Mouse (Mus musculus): Measurements from ENCODE around the gene Timm10.
"Not testable (repeated sequence)": the region's sequence is repeated elsewhere in the genome, so short reads cannot be mapped to it uniquely, and the experiment has no call there.

The Timm10 gene

GRCm38 (mm10) chr2:84826488-84827282 lies at the start of gene Timm10:
Gene Timm10 (plus strand): TSS chr2:84826997.
- peak; percentile 88 for DNase-seq

DNA sequence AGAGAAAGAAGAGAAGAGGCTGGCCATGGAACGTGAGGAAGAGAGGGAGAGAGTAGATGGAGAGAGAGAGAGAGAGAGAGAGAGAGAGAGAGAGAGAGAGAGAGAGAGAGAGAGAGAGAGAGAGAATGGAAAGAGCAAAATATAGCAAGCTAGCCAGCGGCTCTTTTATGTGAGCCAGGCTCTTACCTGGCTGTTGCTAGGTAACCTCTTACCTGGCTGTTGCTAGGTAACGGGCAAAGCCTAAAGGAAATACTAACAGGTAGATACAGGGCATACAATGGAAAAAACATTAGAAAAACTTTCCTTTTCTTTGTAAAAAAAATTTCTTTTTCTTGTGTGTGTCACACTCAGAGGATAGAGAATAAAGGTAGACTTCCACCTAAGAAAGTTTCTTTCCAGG lies 49.1 kb upstream of the Timm10 start:
- no peak for DNase-seq

GRCm38 (mm10) chr2:84779210-84779609 lies 47.6 kb upstream of the Timm10 start:
- no peak for DNase-seq

DNA sequence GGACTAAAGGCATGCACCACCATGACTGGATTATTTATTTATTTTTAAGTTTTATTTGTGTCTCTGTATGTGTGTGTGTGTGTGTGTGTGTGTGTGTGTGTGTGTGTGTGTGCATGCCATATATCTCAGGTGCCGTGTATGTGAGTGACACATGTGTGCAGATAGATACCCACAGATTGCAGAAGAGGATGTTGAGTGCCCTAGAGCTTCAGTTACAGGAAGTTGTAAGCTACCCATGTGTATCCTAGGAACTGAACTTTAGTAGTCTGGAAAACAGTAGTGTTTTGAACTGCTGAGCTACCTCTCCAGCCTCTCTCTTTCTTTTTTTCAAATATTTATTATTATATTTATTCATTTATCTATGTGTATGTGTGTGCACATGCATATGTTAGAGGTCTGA lies 43.5 kb upstream of the Timm10 start:
- DNase-seq = no peak

GRCm38 (mm10) chr2:84783840-84784566 lies 42.8 kb upstream of the Timm10 start:
- DNase-seq = no peak

GRCm38 (mm10) chr2:84788316-84788715 lies 38.5 kb upstream of the Timm10 start:
- DNase-seq = no peak

DNA sequence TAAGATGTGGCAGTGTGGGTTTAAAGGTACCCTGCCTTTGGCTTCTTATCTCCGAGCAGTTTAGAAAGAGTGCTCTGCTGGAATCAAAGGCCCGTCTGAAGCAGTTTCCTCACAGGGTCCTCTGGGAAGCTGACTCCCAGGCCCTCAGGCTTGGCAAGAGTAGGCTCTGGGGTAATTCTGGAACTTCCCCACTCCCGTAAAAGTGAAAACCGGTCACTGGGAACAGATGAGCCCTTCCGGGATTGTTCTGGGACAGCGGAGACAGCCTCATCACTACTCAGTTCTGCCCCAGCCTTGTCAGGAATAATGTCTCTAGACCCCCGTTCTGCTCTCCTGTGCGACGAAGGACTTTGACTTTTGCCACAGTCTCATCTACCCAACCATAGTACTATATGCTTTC lies 36.4 kb upstream of the Timm10 start:
- DNase-seq = no peak

- no peak for DNase-seq
These were observed 34.3 kb upstream of the Timm10 start for GRCm38 (mm10) chr2:84792516-84792915.

GRCm38 (mm10) chr2:84793154-84793553 lies 33.6 kb upstream of the Timm10 start:
- DNase-seq = no peak

- DNase-seq = no peak
These were observed 32.9 kb upstream of the Timm10 start for GRCm38 (mm10) chr2:84793871-84794270.

DNA sequence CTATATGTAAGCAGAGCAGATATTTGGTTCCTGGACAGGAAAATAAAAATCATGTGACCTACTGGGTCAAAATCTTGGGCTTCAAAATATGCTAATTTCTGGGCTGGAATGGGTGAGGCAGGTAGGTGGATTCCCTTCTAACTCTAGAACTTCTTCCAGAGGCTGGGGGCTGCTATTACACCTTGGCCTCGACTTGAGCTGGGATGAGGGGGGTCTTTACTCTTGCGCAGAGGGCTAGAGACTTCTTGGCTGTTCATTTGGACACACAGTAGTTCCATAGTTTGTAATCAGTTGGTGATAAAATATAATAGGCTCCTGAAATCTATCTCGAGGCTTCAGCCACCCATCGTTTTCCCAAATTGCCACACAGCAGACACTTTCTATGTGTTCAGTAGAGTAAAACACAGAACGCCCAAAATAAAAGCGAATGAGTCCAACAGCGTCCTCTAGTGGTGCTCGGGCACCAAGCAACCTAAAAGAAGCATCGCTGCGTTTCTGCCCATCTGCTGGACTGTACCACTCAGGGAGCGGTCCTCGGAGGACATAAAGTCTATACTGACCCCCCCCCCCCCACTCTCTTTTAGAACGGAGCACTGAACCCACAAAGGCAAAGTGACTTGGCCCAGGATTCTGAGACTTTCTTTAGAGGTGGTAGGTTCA lies 28.8 kb upstream of the Timm10 start:
- DNase-seq = peak; percentile 85

DNA sequence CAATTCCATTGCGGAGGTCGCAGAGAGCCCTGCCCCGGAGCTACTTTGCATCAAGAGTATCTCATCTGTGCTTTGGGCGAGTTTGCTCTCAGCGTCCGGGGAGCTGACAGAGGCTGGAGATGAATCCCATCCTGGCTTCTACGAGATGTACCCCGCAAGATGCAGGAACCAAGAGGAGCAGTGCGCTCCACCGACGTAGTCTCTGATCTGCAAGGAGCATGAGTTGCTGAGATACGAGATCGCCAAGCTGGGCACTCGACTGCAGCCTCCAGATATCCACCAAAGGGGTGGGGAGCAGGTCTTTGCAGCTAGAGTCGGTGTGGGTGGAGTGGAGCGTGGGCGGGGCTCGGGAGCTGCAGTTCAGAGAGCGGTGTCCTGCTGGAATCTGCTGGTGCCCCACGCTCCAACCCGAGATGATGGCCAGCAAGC lies 28.3 kb upstream of the Timm10 start, which contains the start of gene Ube2l6:
Gene Ube2l6, plus strand, starts transcription at position 336 of the 429 bp plus-strand sequence.
- DNase-seq = peak; percentile 59

GRCm38 (mm10) chr2:84799041-84799561 lies 27.7 kb upstream of the Timm10 start:
- DNase-seq = peak; percentile 75

DNA sequence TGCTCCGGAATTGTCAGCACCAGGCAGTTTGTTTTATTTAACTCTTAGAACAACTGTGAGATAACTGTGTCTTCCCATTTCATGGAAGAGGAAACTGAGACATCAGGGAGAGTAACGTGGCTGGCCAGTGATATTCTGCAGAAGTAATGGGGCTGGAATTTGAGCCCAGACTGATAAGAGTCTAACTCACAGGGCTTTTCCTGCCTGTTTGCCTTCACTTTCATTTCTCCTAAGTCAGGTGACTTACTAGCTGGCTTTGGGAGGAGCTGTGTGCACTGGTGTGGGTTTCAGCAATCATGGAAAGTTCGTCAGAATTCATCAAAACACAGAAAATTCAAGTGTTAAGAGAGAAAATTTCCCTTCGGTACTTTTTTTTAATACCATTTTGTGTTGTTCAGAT lies 26.5 kb upstream of the Timm10 start:
- no peak for DNase-seq

DNA sequence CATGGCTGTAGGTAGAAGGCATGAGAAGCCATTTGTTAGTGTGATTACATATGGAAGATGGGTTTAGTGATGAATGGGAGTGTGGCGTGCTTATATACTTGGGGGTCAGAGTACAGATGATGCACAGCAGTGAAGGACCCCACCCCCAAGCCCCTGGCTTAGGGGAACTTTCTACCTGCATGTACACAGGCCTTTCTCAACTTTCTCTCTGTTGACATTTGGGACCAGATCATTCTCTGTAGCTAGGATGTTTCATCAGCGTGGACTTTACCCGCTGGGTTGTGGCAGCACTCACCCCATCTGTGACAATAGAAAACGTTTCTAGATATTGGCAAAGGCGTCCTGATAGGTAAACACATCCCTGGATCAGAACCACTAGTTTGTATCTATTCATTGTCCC lies 25.6 kb upstream of the Timm10 start:
- not testable (repeated sequence) for DNase-seq

DNA sequence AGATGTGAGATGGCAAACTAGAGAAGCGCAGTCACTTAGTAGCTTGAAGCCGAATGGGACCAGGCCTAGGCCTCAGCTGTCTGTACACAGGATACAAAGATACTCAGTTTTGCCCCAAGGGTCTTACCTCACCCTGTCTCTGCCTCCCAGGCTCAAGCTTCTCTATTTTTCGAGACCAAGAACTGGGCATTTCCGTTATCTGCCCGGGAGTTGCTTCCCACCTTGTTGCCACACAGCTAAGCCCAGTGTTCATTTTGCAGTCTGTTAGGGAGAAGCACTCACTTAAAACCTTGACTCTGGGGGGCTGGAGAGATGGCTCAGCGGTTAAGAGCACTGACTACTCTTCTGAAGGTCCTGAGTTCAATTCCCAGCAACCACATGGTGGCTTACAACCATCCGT lies 22.8 kb upstream of the Timm10 start:
- no peak for DNase-seq

- no peak for DNase-seq
These were observed 20.3 kb upstream of the Timm10 start for GRCm38 (mm10) chr2:84806546-84806945.

DNA sequence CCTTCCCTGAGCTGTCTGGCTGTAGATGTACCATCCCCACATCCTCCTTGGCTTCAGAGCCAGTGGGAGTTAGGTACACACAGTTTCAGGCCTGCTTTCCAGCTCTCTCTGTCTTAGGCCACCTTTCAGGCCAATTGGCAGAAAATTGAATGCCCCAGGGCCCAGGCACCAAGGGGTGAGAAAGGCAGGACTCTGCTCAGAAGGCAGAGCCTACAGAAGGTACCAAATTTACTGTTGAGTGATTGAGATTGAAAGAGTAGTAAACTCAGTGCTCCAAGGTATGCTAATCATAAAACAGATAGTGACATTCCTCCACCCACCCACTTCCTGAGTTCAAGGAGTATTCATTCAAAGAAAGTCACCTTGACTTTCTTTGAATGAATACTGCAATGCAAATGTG lies 17.5 kb upstream of the Timm10 start:
- no peak for DNase-seq

DNA sequence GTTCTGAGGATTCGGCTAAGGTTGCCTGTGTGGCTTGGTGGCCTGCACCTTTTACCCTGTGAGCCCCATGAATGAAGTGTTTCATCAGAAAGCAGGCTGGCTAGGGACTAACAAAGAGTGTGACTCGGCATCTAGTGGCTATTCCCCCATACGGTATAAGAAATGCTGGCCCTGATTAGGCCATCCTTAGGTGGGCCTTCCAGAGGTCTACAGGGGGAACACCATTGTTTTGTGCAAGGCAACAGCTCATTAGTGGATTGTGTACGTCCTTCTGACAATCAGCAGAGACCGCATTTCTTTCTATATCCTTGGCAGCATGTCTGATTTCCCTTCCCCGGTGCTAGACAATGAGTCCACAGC lies 16.3 kb upstream of the Timm10 start:
- no peak for DNase-seq

- peak; percentile 76 for DNase-seq
These were observed 15.8 kb upstream of the Timm10 start for GRCm38 (mm10) chr2:84810886-84811577.

- no peak for DNase-seq
These were observed 14.9 kb upstream of the Timm10 start for GRCm38 (mm10) chr2:84811880-84812279.

- DNase-seq = no peak
These were observed 14.1 kb upstream of the Timm10 start for GRCm38 (mm10) chr2:84812676-84813075.

- no peak for DNase-seq
These were observed 6.9 kb upstream of the Timm10 start for GRCm38 (mm10) chr2:84819861-84820260.

Measured in cerebellum, adult 8-10 months (tissue).